Mouse (Mus musculus) intestine, embryonic 14.5 days (tissue): Measurements from ENCODE around the gene Gmeb2. TPM values are rescaled to one million over a fixed set of nuclear protein-coding genes. Genes with fewer than 3 reads are reported as not detected.

Experiments
- polyA plus RNA-seq: library from polyadenylated mRNA; unstranded; fragments of >200 nt; fragmentation: Nextera tagmentation; extraction: Ambion mirVana; gene quantifications from 2 replicates; pipeline ENCODE4 v1.2.1, GENCODE M21; 2014

The Gmeb2 gene
- polyA plus RNA-seq, 1 experiment from 2014 or later, result 16.6 TPM

Other genes starting within 250 kb of the Gmeb2 start
- 2.0 and 2.1 TPM in 2 replicates for gene Chrna4, start 244.5 kb downstream of the Gmeb2 start, polyA plus RNA-seq
- gene Kcnq2, start 152.7 kb downstream of the Gmeb2 start, polyA plus RNA-seq, result 2.0 and 2.4 TPM in 2 replicates
- 0.32 and 0.36 TPM in 2 replicates for gene Eef1a2, start 131.0 kb downstream of the Gmeb2 start, polyA plus RNA-seq
- gene Ppdpf, start 100.8 kb downstream of the Gmeb2 start, polyA plus RNA-seq, result 350 and 369 TPM in 2 replicates
- not detected in 2 replicates for gene Ptk6, start 85.2 kb downstream of the Gmeb2 start, polyA plus RNA-seq
- gene Srms, start 74.8 kb downstream of the Gmeb2 start, polyA plus RNA-seq, result 0.09 TPM in 1 of 2 replicates, not detected in the other
- not detected in 2 replicates for gene Fndc11, start 68.0 kb downstream of the Gmeb2 start, polyA plus RNA-seq
- gene Helz2, start 46.0 kb downstream of the Gmeb2 start, polyA plus RNA-seq, result 2.6 and 2.8 TPM in 2 replicates
- 56.5 and 63.9 TPM in 2 replicates for gene Stmn3, start 26.5 kb upstream of the Gmeb2 start, polyA plus RNA-seq
- gene Rtel1, start 31.7 kb upstream of the Gmeb2 start, polyA plus RNA-seq, result 53.7 and 57.1 TPM in 2 replicates
- gene Zgpat, start 76.9 kb upstream of the Gmeb2 start, polyA plus RNA-seq, result 34.4 and 38.2 TPM in 2 replicates
- gene Arfrp1, start 77.4 kb upstream of the Gmeb2 start, polyA plus RNA-seq, result 50.3 and 52.6 TPM in 2 replicates
- gene Lime1, start 92.0 kb upstream of the Gmeb2 start, polyA plus RNA-seq, result 20.5 and 22.2 TPM in 2 replicates
- gene Zbtb46, start 171.4 kb upstream of the Gmeb2 start, polyA plus RNA-seq, result 9.1 and 11.1 TPM in 2 replicates
- 0.14 and 0.36 TPM in 2 replicates for gene Abhd16b, start 205.2 kb upstream of the Gmeb2 start, polyA plus RNA-seq
- 152 and 172 TPM in 2 replicates for gene Tpd52l2, start 209.1 kb upstream of the Gmeb2 start, polyA plus RNA-seq
- 79.4 and 79.8 TPM in 2 replicates for gene Dnajc5, start 232.4 kb upstream of the Gmeb2 start, polyA plus RNA-seq